Mouse (Mus musculus) kidney, embryonic 14.5 days (tissue): ENCODE results near the gene Prm1. TPM values are rescaled to one million over a fixed set of nuclear protein-coding genes. Genes with fewer than 3 reads are reported as not detected.
A peak's percentile ranks its signal among the peaks of the same experiment; 100 is the strongest.

Experiments
- ATAC-seq: fragments of 200-750 bp; cut with Nextera tagmentation; 2 replicates; pipeline ENCODE4 v1.8.0; 2017; ENCODE audit warnings: moderate number of reproducible peaks, mild to moderate bottlenecking, moderate TSS enrichment, moderate library complexity; ENCODE audit not compliant: low FRiP score, low TSS enrichment
- H3K27ac ChIP-seq: fragments of 300-500 bp; sonication (generic); 2 replicates; pipeline ENCODE4 v1.5.1; 2014; ENCODE audit warnings: low read depth, mild to moderate bottlenecking, low read length, moderate library complexity, mixed read lengths
- H3K27me3 ChIP-seq: fragments of 300-500 bp; sonication (generic); 2 replicates; pipeline ENCODE4 v1.6.1; 2014; ENCODE audit warnings: mild to moderate bottlenecking, low read length; ENCODE audit not compliant: control insufficient read depth, insufficient read depth
- H3K36me3 ChIP-seq: fragments of 300-500 bp; sonication (generic); 2 replicates; pipeline ENCODE4 v1.6.1; 2014; ENCODE audit warnings: low read length, mixed read lengths; ENCODE audit not compliant: control insufficient read depth, insufficient read depth
- H3K4me1 ChIP-seq: fragments of 300-500 bp; sonication (generic); 2 replicates; pipeline ENCODE4 v1.6.1; 2014; ENCODE audit warnings: low read length, mixed read lengths; ENCODE audit not compliant: control insufficient read depth, insufficient read depth
- H3K4me2 ChIP-seq: fragments of 300-500 bp; sonication (generic); replicated peaks from 2 replicates; pipeline ENCODE4 v1.6.1; 2014; ENCODE audit warnings: low read depth, mild to moderate bottlenecking, low read length
- H3K4me3 ChIP-seq: fragments of 300-500 bp; sonication (generic); 2 replicates; pipeline ENCODE4 v1.5.1; 2014; ENCODE audit warnings: mild to moderate bottlenecking, low read length
- H3K9ac ChIP-seq: fragments of 300-500 bp; sonication (generic); 2 replicates; pipeline ENCODE4 v1.6.1; 2014; ENCODE audit warnings: low read depth, mild to moderate bottlenecking, low read length, moderate library complexity
- H3K9me3 ChIP-seq: fragments of 300-500 bp; sonication (generic); 2 replicates; pipeline ENCODE4 v1.6.1; 2016; ENCODE audit warnings: low read length; ENCODE audit not compliant: control insufficient read depth
- WGBS: fragments of 180-500 bp; shearing (Covaris S2); extraction: QIAGEN DNeasy Blood & Tissue Kit; methylation state at CpG from one replicate; pipeline ENCODE4 v1.1.7; 2014; 5-methylcytosine and 5-hydroxymethylcytosine counted together
- polyA plus RNA-seq: library from polyadenylated mRNA; unstranded; fragments of >200 nt; fragmentation: Nextera tagmentation; extraction: Ambion mirVana; gene quantifications from 2 replicates; pipeline ENCODE4 v1.2.1, GENCODE M21; 2014

Prm1 gene
- polyA plus RNA-seq, 1 experiment from 2014 or later = not detected

DNA sequence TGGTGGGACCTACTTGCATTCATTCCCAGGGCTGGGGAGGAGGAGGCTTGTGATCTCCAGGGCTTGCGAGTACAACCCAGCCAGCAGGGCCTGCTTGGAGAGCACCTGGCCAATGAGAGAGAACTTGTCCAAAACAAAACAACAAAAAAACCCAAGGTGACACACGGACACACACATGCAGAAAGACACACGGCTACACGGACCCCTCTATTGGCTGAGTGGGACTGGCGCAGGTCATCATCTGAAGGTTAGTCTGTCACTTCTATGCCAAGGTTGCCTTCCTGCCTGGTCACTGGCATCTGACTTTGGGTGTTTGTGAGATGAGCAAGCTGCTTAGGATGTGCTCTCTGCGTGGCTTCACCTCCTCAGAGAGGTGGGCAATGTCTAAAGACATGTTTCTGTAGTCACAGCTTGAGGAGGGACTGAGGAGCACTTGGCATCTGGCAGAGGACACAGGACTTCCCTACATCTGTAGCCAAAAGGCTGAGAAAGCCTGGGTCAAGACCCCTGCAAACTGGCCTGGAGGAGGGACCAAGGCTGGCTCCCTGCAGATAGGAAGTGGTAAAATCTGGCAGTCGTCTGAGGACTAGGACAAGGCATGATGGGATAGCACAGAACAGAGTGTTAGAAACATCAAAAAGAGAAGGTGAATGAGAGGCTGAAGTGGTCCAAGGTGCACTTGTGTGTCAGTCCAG lies 22.3 kb upstream of the Prm1 start:
- WGBS = 80% methylated on average over 7 of the region's 7 CpGs
- Histone ChIP-seq H3K4me3 (no peak overlapping the region), H3K27ac (no peak overlapping the region), H3K4me2 (no peak overlapping the region), H3K27me3 (0 out of 2 replicates have a peak, but pooled peaks cover 2% of the 10 kb centered on the region), H3K4me1 (no peaks in the 10 kb centered on the region), H3K9me3 (no peaks in the 10 kb centered on the region), H3K9ac (no peak overlapping the region), H3K36me3 (no peaks in the 10 kb centered on the region)
- ATAC-seq = no peak

DNA sequence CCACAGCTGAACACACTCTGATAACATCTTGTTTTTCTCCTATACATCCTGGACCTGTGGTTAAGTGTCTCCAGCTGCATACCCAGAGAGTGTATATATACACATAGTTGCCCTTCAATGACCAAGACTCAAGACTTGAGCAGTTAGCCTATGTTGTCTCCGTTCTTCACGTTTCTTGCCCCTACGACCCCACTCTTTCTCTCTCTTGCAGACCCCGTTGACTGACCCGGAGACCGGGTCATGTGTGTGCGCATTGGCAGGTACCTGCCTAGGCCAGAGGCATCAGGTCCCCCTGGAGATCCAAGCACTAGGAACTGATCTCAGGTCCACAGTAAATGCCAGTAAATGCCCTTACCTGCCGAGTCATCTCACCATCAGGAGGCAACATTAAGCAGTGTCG lies 21.6 kb upstream of the Prm1 start:
- no peaks in the 10 kb centered on the region for H3K36me3 ChIP-seq

DNA sequence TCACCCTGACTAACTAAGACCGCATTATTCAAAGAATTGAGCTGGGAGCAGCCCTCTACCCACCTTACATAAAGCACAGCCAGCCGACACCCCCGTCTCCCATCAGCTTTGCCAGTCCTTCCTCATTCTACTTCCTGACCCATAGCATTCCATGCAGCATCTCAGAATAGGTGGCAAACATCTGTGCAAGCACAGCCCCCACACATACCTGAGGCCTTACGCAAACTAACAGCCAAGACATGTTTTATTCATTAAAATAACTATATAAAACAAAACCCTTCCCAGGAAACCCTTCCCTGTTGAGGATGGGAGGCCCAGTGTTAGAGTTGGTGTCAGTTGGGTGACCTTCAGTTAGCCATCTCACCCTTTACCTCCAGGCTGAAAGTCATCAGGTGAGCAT lies 20.2 kb upstream of the Prm1 start:
- Histone ChIP-seq H3K27me3 (0 out of 2 replicates have a peak, but pooled peaks cover 2% of the 10 kb centered on the region), H3K4me3 (no peak overlapping the region), H3K4me2 (no peak overlapping the region), H3K9ac (no peak overlapping the region), H3K4me1 (0 out of 2 replicates have a peak, but pooled peaks cover 5% of the 10 kb centered on the region), H3K27ac (no peak overlapping the region), H3K36me3 (no peaks in the 10 kb centered on the region), H3K9me3 (no peaks in the 10 kb centered on the region)
- WGBS = 82% methylated on average over 4 of the region's 4 CpGs
- ATAC-seq = no peak

More for the DNA sequence above, 21.6 kb upstream of the Prm1 start:
- H3K9ac ChIP-seq = no peak overlapping the region
- ATAC-seq = no peak
- 0 out of 2 replicates have a peak, but pooled peaks cover 2% of the 10 kb centered on the region for H3K27me3 ChIP-seq
- H3K4me3 ChIP-seq = no peak overlapping the region
- no peaks in the 10 kb centered on the region for H3K9me3 ChIP-seq
- 86% methylated on average over 9 of the region's 9 CpGs for WGBS
- H3K27ac ChIP-seq = no peak overlapping the region
- H3K4me2 ChIP-seq = no peak overlapping the region
- no peaks in the 10 kb centered on the region for H3K4me1 ChIP-seq

DNA sequence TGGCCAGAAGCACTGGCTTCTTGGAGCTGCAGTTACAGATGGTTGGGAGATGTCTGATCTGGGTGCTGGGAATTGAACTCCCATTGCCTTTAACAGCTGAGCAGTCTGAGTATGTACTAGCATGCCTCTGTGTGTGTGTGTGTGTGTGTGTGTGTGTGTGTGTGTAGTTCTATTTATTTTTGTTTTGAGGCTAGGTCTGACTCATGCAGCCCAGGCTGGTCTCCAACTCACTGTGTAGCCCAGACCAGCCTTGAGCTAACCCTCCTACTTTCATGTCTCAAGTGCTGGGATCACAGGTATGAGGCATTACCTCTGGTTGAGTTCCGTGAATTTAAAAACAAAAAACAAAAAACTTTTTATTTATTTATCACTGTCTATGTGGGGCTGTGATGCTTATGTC lies 18.9 kb upstream of the Prm1 start:
- 94% methylated on average over 1 of the region's 1 CpGs for whole genome bisulfite sequencing
- Histone ChIP-seq H3K9ac (no peak overlapping the region), H3K4me2 (no peak overlapping the region), H3K36me3 (no peaks in the 10 kb centered on the region), H3K9me3 (no peaks in the 10 kb centered on the region), H3K27ac (no peak overlapping the region), H3K4me3 (no peak overlapping the region), H3K27me3 (0 out of 2 replicates have a peak, but pooled peaks cover 2% of the 10 kb centered on the region), H3K4me1 (peaks cover 15% of the 10 kb centered on the region; the same call in 1 of the 2 replicates)
- no peak for ATAC-seq

DNA sequence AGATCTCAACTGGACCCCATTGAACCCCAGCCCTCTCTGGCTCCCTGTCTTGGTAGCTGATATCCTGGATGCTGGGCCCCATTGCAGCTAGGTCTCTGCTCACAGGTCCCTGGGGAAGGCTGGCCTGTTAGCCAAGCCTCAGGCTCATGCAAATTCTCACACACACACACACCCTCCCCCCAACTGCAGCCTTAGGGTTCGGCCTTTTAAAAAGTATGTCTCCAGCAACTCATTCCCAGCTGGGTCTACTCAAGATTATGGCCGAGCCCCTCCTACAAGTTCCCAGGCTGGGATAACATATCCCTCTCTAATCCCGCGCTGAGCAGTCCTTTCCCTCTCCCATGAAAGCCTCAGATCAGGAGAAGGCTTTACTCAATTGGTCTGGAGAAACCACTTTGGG lies 15.7 kb upstream of the Prm1 start:
- peaks cover 15% of the 10 kb centered on the region; the same call in 1 of the 2 replicates for H3K4me1 ChIP-seq
- H3K27me3 ChIP-seq = 0 out of 2 replicates have a peak, but pooled peaks cover 2% of the 10 kb centered on the region
- H3K36me3 ChIP-seq = no peaks in the 10 kb centered on the region
- ATAC-seq = peak; percentile 72
- peak overlapping the region; percentile 70 for H3K27ac ChIP-seq
- H3K9ac ChIP-seq = no peak overlapping the region
- no peak overlapping the region for H3K4me2 ChIP-seq
- no peak overlapping the region for H3K4me3 ChIP-seq
- H3K9me3 ChIP-seq = no peaks in the 10 kb centered on the region
- WGBS = 20% methylated on average over 4 of the region's 4 CpGs

DNA sequence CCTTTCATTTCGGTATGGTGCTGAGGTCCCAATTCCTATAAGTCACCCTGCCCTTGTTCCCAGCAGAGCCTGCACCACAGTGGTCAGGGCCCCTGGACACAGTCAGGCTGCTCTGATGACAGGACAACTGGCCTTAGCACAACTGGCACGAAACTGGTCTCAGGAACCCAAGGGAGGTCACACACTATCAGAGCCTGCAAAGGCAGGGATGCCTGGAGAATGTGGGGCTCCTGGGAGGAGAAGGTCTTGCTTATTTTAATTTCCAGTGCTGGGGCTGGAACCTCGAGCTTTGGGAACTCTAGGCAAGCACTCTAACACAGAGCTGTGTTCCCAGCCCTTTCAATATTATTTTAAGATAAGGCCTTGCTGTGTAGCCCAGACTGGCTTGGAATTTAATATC lies 14.3 kb upstream of the Prm1 start:
- no peaks in the 10 kb centered on the region for H3K9me3 ChIP-seq
- no peaks in the 10 kb centered on the region for H3K36me3 ChIP-seq
- 74% methylated on average over 3 of the region's 3 CpGs for WGBS
- H3K4me2 ChIP-seq = no peak overlapping the region
- ATAC-seq = no peak
- peaks cover 15% of the 10 kb centered on the region; the same call in 1 of the 2 replicates for H3K4me1 ChIP-seq
- H3K27me3 ChIP-seq = 0 out of 2 replicates have a peak, but pooled peaks cover 2% of the 10 kb centered on the region
- H3K9ac ChIP-seq = no peak overlapping the region
- H3K4me3 ChIP-seq = no peak overlapping the region
- H3K27ac ChIP-seq = no peak overlapping the region

DNA sequence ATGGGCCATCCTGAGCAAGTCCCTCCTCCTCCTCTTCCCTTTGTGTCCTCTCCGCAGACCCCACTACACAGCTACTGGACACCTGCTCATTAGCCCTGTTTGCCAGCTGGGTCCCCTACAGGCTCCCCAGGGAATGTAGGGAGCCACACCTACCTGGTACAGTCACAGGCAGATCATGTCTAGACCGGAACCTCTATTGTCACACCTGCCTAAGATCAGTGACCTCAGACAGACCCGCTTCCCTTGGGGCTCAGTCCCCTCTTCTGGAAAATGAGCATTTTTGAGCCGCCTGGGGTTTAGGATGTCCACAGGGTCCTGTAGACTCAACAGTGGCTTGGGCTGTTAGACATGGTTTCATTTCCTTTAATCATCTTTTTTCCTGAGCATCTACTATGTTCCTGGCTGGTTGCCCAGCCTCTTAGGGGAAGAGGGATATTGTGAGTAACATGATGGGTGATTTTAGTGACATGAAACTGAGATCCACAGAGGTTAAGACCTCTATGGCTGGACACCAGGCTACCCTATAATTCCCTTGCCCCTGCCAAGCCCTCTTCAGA lies 13.0 kb upstream of the Prm1 start:
- no peak for ATAC-seq
- no peak overlapping the region for H3K9ac ChIP-seq
- H3K4me1 ChIP-seq = peaks cover 15% of the 10 kb centered on the region; the same call in 1 of the 2 replicates
- no peaks in the 10 kb centered on the region for H3K9me3 ChIP-seq
- H3K27me3 ChIP-seq = 0 out of 2 replicates have a peak, but pooled peaks cover 2% of the 10 kb centered on the region
- no peak overlapping the region for H3K4me3 ChIP-seq
- no peaks in the 10 kb centered on the region for H3K36me3 ChIP-seq
- no peak overlapping the region for H3K4me2 ChIP-seq
- no peak overlapping the region for H3K27ac ChIP-seq
- WGBS = 87% methylated on average over 4 of the region's 4 CpGs

DNA sequence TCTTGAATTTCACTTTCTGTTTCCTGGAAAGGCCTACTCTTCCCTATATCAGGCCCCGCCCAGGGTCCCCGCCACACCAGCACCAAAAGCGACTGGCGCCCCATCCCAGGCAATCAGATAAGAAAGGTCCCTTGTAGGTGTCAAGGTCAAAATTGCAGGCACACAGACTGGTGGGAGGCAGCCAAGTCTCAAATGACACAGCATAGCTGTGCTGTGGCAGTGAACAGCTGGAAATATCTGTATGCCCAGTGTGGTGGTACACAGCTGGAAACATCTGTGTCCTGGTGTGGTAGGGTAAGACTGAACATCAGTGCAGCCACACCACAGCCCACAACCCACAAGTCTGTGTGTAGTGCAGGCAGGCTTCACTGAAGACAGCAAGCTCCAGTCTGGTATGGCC lies 9.2 kb upstream of the Prm1 start:
- Histone ChIP-seq H3K9ac (no peak overlapping the region), H3K9me3 (no peaks in the 10 kb centered on the region), H3K36me3 (no peaks in the 10 kb centered on the region), H3K4me2 (no peak overlapping the region), H3K27me3 (no peaks in the 10 kb centered on the region), H3K4me3 (no peak overlapping the region), H3K27ac (no peak overlapping the region), H3K4me1 (peaks cover under 1% of the 10 kb centered on the region; the same call in 1 of the 2 replicates)
- WGBS = 65% methylated on average over 4 of the region's 4 CpGs
- ATAC-seq = peak; percentile 42; the same call in 1 of the 2 replicates

DNA sequence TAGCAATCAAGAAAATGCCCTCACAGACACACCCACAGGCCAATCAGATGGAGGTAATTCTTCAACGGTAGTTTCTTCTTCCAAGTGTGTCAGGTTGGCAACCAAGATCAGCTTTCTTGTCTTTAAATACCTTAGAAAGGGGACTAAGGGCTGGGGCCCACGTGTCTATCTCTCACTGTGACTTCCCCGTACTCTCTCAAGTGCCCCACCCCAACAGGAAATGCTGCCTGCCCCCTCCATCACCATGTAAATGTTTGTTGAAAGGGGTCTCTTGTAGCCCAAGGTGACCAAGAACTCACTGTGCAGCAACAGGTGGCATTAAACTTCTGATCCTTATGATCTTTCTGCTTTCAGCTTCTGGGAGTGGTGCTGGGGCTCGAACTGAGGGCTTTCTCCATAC lies 8.1 kb upstream of the Prm1 start:
- no peaks in the 10 kb centered on the region for H3K27me3 ChIP-seq
- no peaks in the 10 kb centered on the region for H3K36me3 ChIP-seq
- no peak for ATAC-seq
- H3K9me3 ChIP-seq = no peaks in the 10 kb centered on the region
- H3K9ac ChIP-seq = no peak overlapping the region
- no peaks in the 10 kb centered on the region for H3K4me1 ChIP-seq
- no peak overlapping the region for H3K4me2 ChIP-seq
- H3K4me3 ChIP-seq = no peak overlapping the region
- WGBS = 81% methylated on average over 4 of the region's 4 CpGs
- no peak overlapping the region for H3K27ac ChIP-seq
